Mouse (Mus musculus) megakaryocyte, embryonic 14.5 days (primary cell): Measurements from ENCODE around the gene Carnmt1. TPM values are rescaled to one million over a fixed set of nuclear protein-coding genes. Genes with fewer than 3 reads are reported as not detected.

Experiments
- H3K27me3 ChIP-seq: replicated peaks from 2 replicates; pipeline ENCODE3; 2012; ENCODE audit warnings: inconsistent platforms
- H3K36me3 ChIP-seq: replicated peaks from 2 replicates; pipeline ENCODE3; 2012; ENCODE audit warnings: low read length, inconsistent platforms, mixed read lengths
- H3K4me1 ChIP-seq: 2 replicates; pipeline ENCODE4 v1.6.1; 2012; ENCODE audit warnings: inconsistent platforms
- H3K4me3 ChIP-seq: replicated peaks from 2 replicates; pipeline ENCODE3; 2012; ENCODE audit warnings: moderate library complexity, mild to moderate bottlenecking, inconsistent platforms
- H3K9me3 ChIP-seq: 2 replicates; pipeline ENCODE4 v1.6.1; 2012; ENCODE audit warnings: inconsistent platforms
- FLI1 ChIP-seq: IDR thresholded peaks from 2 replicates; pipeline ENCODE4 v1.6.1; 2012; ENCODE audit warnings: low read length, inconsistent platforms, mixed read lengths
- GATA1 ChIP-seq: IDR thresholded peaks from 3 replicates; pipeline ENCODE4 v1.6.1; 2012; ENCODE audit warnings: mixed read lengths, low read length, inconsistent platforms, borderline replicate concordance
- polyA plus RNA-seq: library from polyadenylated mRNA; stranded (reverse); fragments of >175 nt; gene quantifications from 2 replicates; pipeline ENCODE4 v1.2.3, GENCODE M21; 2012; ENCODE audit warnings: low replicate concordance; ENCODE audit not compliant: insufficient read depth

The Carnmt1 gene
- polyA plus RNA-seq, 1 experiment: 8.3 TPM

GRCm38 (mm10) chr19:18669551-18669950 lies 1.0 kb upstream of the Carnmt1 start:
- no peaks in the 10 kb centered on the region for H3K27me3 ChIP-seq
- TF ChIP-seq FLI1: no peak
- no peaks in the 10 kb centered on the region for H3K9me3 ChIP-seq
- H3K36me3 ChIP-seq: no peaks in the 10 kb centered on the region
- H3K4me1 ChIP-seq: peaks cover 50% of the 10 kb centered on the region
- no peak overlapping the region for H3K4me3 ChIP-seq

- TF ChIP-seq FLI1: no peak
- no peak for TF ChIP-seq GATA1
Measured at GRCm38 (mm10) chr19:18671056-18671741, 635 bp downstream of the Carnmt1 start.

GRCm38 (mm10) chr19:18672498-18672897 lies 1.9 kb downstream of the Carnmt1 start:
- Histone ChIP-seq H3K4me3 (peak overlapping the region; percentile 52), H3K36me3 (peaks cover 2% of the 10 kb centered on the region), H3K9me3 (no peaks in the 10 kb centered on the region), H3K27me3 (no peaks in the 10 kb centered on the region), H3K4me1 (peaks cover 51% of the 10 kb centered on the region)
- TF ChIP-seq GATA1 (no peak), FLI1 (no peak)

More at GRCm38 (mm10) chr19:18671056-18671741, 635 bp downstream of the Carnmt1 start:
- Histone ChIP-seq H3K9me3 (no peaks in the 10 kb centered on the region), H3K4me1 (peaks cover 57% of the 10 kb centered on the region), H3K36me3 (peaks cover 2% of the 10 kb centered on the region), H3K4me3 (peak overlapping the region; percentile 94), H3K27me3 (no peaks in the 10 kb centered on the region)

- Histone ChIP-seq H3K36me3 (peaks cover 4% of the 10 kb centered on the region), H3K9me3 (no peaks in the 10 kb centered on the region), H3K4me3 (peak overlapping the region; percentile 38), H3K27me3 (no peaks in the 10 kb centered on the region), H3K4me1 (peaks cover 48% of the 10 kb centered on the region)
- no peak for TF ChIP-seq GATA1
- no peak for TF ChIP-seq FLI1
Measured at GRCm38 (mm10) chr19:18673116-18673515, 2.6 kb downstream of the Carnmt1 start.

- H3K27me3 ChIP-seq: no peaks in the 10 kb centered on the region
- peaks cover 45% of the 10 kb centered on the region for H3K36me3 ChIP-seq
- no peak overlapping the region for H3K4me3 ChIP-seq
- peaks cover 8% of the 10 kb centered on the region; the same call in 1 of the 2 replicates for H3K4me1 ChIP-seq
- TF ChIP-seq FLI1 (no peak), GATA1 (no peak)
- H3K9me3 ChIP-seq: no peaks in the 10 kb centered on the region
Measured at GRCm38 (mm10) chr19:18682142-18682541, 11.6 kb downstream of the Carnmt1 start.

GRCm38 (mm10) chr19:18687556-18687955 lies 17.0 kb downstream of the Carnmt1 start:
- H3K4me1 ChIP-seq: peaks cover 26% of the 10 kb centered on the region
- no peaks in the 10 kb centered on the region for H3K27me3 ChIP-seq
- H3K9me3 ChIP-seq: no peaks in the 10 kb centered on the region
- H3K36me3 ChIP-seq: peaks cover 16% of the 10 kb centered on the region
- no peak for TF ChIP-seq GATA1
- TF ChIP-seq FLI1: no peak
- no peak overlapping the region for H3K4me3 ChIP-seq

GRCm38 (mm10) chr19:18692176-18692575 lies 21.6 kb downstream of the Carnmt1 start:
- TF ChIP-seq FLI1 (no peak), GATA1 (no peak; the same call in 2 of the 3 replicates)
- Histone ChIP-seq H3K9me3 (no peaks in the 10 kb centered on the region), H3K27me3 (no peaks in the 10 kb centered on the region), H3K36me3 (peaks cover 35% of the 10 kb centered on the region), H3K4me3 (peak overlapping the region; percentile 46), H3K4me1 (peaks cover 48% of the 10 kb centered on the region)

- TF ChIP-seq GATA1: no peak
- TF ChIP-seq FLI1: no peak
- H3K4me3 ChIP-seq: no peak overlapping the region
Measured at GRCm38 (mm10) chr19:18692768-18693167, 22.2 kb downstream of the Carnmt1 start.

GRCm38 (mm10) chr19:18695116-18695515 lies 24.6 kb downstream of the Carnmt1 start:
- TF ChIP-seq GATA1 (no peak), FLI1 (no peak)
- Histone ChIP-seq H3K36me3 (peaks cover 48% of the 10 kb centered on the region), H3K27me3 (no peaks in the 10 kb centered on the region), H3K4me3 (no peak overlapping the region), H3K4me1 (peaks cover 46% of the 10 kb centered on the region), H3K9me3 (no peaks in the 10 kb centered on the region)

More at GRCm38 (mm10) chr19:18692768-18693167, 22.2 kb downstream of the Carnmt1 start:
- no peaks in the 10 kb centered on the region for H3K9me3 ChIP-seq
- H3K4me1 ChIP-seq: peaks cover 49% of the 10 kb centered on the region
- peaks cover 41% of the 10 kb centered on the region for H3K36me3 ChIP-seq
- H3K27me3 ChIP-seq: no peaks in the 10 kb centered on the region

GRCm38 (mm10) chr19:18695552-18695951 lies 25.0 kb downstream of the Carnmt1 start:
- Histone ChIP-seq H3K36me3 (peaks cover 52% of the 10 kb centered on the region), H3K4me3 (no peak overlapping the region), H3K9me3 (no peaks in the 10 kb centered on the region), H3K4me1 (peaks cover 45% of the 10 kb centered on the region), H3K27me3 (no peaks in the 10 kb centered on the region)
- TF ChIP-seq GATA1 (no peak), FLI1 (no peak)

- Histone ChIP-seq H3K36me3 (peaks cover 6% of the 10 kb centered on the region), H3K4me3 (no peak overlapping the region), H3K4me1 (peaks cover 14% of the 10 kb centered on the region), H3K9me3 (no peaks in the 10 kb centered on the region), H3K27me3 (no peaks in the 10 kb centered on the region)
- TF ChIP-seq FLI1: no peak
- no peak for TF ChIP-seq GATA1
Measured at GRCm38 (mm10) chr19:18708101-18708500, 37.5 kb downstream of the Carnmt1 start.
